Mouse (Mus musculus) E14TG2a.4 (cell line): ENCODE data around the gene Fzd1.

Source experiments
- CTCF ChIP-seq: conservative IDR thresholded peaks from 2 replicates; pipeline ENCODE4 v1.5.1; 2014; ENCODE audit warnings: low read length
- NANOG ChIP-seq: IDR thresholded peaks from 2 replicates; pipeline ENCODE4 v1.6.1; 2014; ENCODE audit warnings: borderline replicate concordance, low read length, mixed read lengths
- POU5F1 ChIP-seq: IDR thresholded peaks from 2 replicates; pipeline ENCODE4 v1.6.1; 2014; ENCODE audit warnings: low read length, borderline replicate concordance

GRCm38 (mm10) chr5:4801096-4801850, 43.4 kb upstream of the Fzd1 start:
- TF ChIP-seq CTCF (no peak), NANOG (no peak), POU5F1 (no peak)
